Mouse (Mus musculus): ENCODE data around the gene 4930562C15Rik. TPM values are rescaled to one million over a fixed set of nuclear protein-coding genes. Genes with fewer than 3 reads are reported as not detected.
A peak's percentile ranks its signal among the peaks of the same experiment; 100 is the strongest.

The 4930562C15Rik gene
- polyA plus RNA-seq, 1 experiment, result 0.13 TPM

DNA sequence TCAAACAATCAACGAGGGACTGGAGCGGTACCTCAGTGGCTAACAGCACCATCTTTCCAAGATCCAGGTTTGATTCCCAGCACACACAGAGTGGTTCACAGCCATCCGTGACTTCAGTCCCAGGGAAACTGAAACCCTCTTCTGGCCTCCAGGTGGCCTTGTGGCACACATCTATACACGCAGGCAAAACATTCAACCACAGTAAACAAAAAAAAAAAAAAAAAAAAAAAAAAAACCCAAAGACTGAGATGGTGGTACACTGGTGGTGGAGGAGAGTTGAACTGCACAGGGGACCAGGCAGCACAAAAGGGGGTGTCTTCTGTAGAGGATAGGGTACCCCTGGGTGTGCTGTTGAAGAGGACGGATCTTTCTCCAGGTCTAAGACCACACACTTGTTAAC, 35.3 kb downstream of the 4930562C15Rik start:
- no peak for DNase-seq
- Histone ChIP-seq H3K27me3 (ENCODE audit: control insufficient read depth, insufficient read depth, low read length) (no peaks in the 10 kb centered on the region), H3K4me3 (ENCODE audit: control insufficient read depth, insufficient read depth, low read length) (no peak overlapping the region), H3K27ac (ENCODE audit: control insufficient read depth, insufficient read depth, low read length) (no peak overlapping the region), H3K36me3 (ENCODE audit: control insufficient read depth, insufficient read depth, low read length) (no peaks in the 10 kb centered on the region), H3K4me1 (replicated peaks; ENCODE audit: control insufficient read depth, insufficient read depth, low read length) (peaks cover 2% of the 10 kb centered on the region; the same call in 1 of the 2 replicates)
- TF ChIP-seq POLR2A (IDR thresholded peaks at IDR 0.05; ENCODE audit: control insufficient read depth, extremely low read depth, insufficient read depth, low read length, poor library complexity) (no peak), CTCF (IDR thresholded peaks at IDR 0.05; ENCODE audit: borderline replicate concordance, control insufficient read depth, extremely low read depth, insufficient read depth, low read length, poor library complexity) (no peak)
- 79% methylated on average over 5 of the region's 5 CpGs for WGBS

DNA sequence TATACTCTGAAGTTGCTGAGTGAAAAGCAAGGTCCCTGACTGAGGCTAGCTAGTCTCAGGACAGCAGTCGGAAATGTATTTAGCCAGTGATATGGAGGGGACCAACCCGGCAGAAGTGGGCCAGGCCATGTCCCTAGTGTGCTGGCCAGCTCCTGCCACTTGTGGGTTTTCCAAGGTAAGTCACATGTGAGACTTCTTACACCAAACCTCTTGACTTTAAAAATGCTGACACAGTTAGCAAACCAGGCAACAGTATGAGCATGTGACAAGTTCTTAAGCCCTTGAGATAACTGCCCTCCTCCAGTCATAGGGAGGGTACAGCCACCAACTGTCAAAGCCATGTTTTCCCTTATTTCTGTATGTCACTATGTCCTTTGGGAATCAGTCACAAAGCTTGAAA, 36.7 kb downstream of the 4930562C15Rik start:
- Histone ChIP-seq H3K4me3 (ENCODE audit: control insufficient read depth, insufficient read depth, low read length) (no peak overlapping the region), H3K27ac (ENCODE audit: control insufficient read depth, insufficient read depth, low read length) (no peak overlapping the region), H3K36me3 (ENCODE audit: control insufficient read depth, insufficient read depth, low read length) (no peaks in the 10 kb centered on the region), H3K27me3 (ENCODE audit: control insufficient read depth, insufficient read depth, low read length) (no peaks in the 10 kb centered on the region), H3K4me1 (replicated peaks; ENCODE audit: control insufficient read depth, insufficient read depth, low read length) (peaks cover 13% of the 10 kb centered on the region)
- DNase-seq, result no peak
- TF ChIP-seq CTCF (IDR thresholded peaks at IDR 0.05; ENCODE audit: borderline replicate concordance, control insufficient read depth, extremely low read depth, insufficient read depth, low read length, poor library complexity) (no peak), POLR2A (IDR thresholded peaks at IDR 0.05; ENCODE audit: control insufficient read depth, extremely low read depth, insufficient read depth, low read length, poor library complexity) (no peak)
- 96% methylated on average over 2 of the region's 2 CpGs for WGBS

DNA sequence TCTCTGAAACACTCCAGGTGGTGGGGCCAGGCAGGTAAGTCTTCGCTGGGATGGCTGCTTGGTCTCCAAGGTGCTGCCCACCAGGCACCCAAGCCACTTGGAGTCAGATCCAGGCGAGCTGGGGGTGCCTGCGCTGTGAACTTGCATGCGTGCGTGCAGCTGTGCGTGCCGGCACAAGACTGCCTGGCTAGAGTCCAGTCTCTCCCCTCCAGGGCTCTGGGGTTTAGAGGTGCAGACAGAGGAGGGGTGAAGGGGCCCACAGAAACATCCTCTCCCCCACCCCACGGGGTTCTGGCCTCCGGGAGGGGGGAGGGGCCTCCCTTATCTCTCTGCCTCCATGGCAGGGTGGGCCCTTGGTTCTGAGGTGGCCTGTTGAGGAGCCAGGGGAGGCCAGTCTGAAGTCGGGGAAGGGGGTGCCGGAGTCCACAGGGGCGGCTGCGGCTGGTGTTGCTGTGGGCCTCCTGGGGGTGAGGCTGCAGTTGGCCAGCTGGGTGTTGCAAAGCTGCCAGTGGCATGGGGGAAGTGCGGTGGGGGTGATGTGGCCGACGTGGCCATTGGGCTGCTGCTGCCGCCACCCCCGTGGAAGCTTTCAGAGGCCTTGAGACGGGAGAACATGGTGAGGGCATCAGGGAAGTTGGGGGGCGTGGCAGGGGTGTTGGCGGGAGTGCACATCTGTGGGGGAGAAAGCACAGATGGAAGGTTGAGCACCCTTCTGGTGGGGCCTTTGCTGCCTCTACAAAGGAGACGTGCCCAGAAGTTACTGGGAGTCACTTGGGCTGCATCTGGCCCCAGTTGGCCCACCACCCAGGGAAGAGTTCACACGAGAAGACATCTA, 40.2 kb downstream of the 4930562C15Rik start:
- H3K4me1 ChIP-seq (replicated peaks; ENCODE audit: control insufficient read depth, insufficient read depth, low read length), result peaks cover 26% of the 10 kb centered on the region
- TF ChIP-seq CTCF (IDR thresholded peaks at IDR 0.05; ENCODE audit: borderline replicate concordance, control insufficient read depth, extremely low read depth, insufficient read depth, low read length, poor library complexity) (no peak), POLR2A (IDR thresholded peaks at IDR 0.05; ENCODE audit: control insufficient read depth, extremely low read depth, insufficient read depth, low read length, poor library complexity) (no peak)
- H3K36me3 ChIP-seq (ENCODE audit: control insufficient read depth, insufficient read depth, low read length), result no peaks in the 10 kb centered on the region
- H3K4me3 ChIP-seq (ENCODE audit: control insufficient read depth, insufficient read depth, low read length), result no peak overlapping the region
- 67% methylated on average over 23 of the region's 23 CpGs for whole genome bisulfite sequencing
- DNase-seq, result no peak
- H3K27me3 ChIP-seq (ENCODE audit: control insufficient read depth, insufficient read depth, low read length), result no peaks in the 10 kb centered on the region
- no peak overlapping the region for H3K27ac ChIP-seq (ENCODE audit: control insufficient read depth, insufficient read depth, low read length)

GRCm38 (mm10) chr16:4876033-4876680, 40.9 kb downstream of the 4930562C15Rik start:
- H3K27ac ChIP-seq (ENCODE audit: control insufficient read depth, insufficient read depth, low read length), result no peak overlapping the region
- H3K4me1 ChIP-seq (replicated peaks; ENCODE audit: control insufficient read depth, insufficient read depth, low read length), result peaks cover 30% of the 10 kb centered on the region
- WGBS, result 75% methylated on average over 8 of the region's 8 CpGs
- H3K27me3 ChIP-seq (ENCODE audit: control insufficient read depth, insufficient read depth, low read length), result no peaks in the 10 kb centered on the region
- no peak overlapping the region for H3K4me3 ChIP-seq (ENCODE audit: control insufficient read depth, insufficient read depth, low read length)
- no peak for DNase-seq
- H3K36me3 ChIP-seq (ENCODE audit: control insufficient read depth, insufficient read depth, low read length), result no peaks in the 10 kb centered on the region
- no peak for TF ChIP-seq CTCF (IDR thresholded peaks at IDR 0.05; ENCODE audit: borderline replicate concordance, control insufficient read depth, extremely low read depth, insufficient read depth, low read length, poor library complexity)
- no peak for TF ChIP-seq POLR2A (IDR thresholded peaks at IDR 0.05; ENCODE audit: control insufficient read depth, extremely low read depth, insufficient read depth, low read length, poor library complexity)

GRCm38 (mm10) chr16:4877195-4877594, 42.0 kb downstream of the 4930562C15Rik start:
- no peak for TF ChIP-seq POLR2A (IDR thresholded peaks at IDR 0.05; ENCODE audit: control insufficient read depth, extremely low read depth, insufficient read depth, low read length, poor library complexity)
- TF ChIP-seq CTCF (IDR thresholded peaks at IDR 0.05; ENCODE audit: borderline replicate concordance, control insufficient read depth, extremely low read depth, insufficient read depth, low read length, poor library complexity), result no peak
- Histone ChIP-seq H3K27ac (ENCODE audit: control insufficient read depth, insufficient read depth, low read length) (no peak overlapping the region), H3K4me1 (replicated peaks; ENCODE audit: control insufficient read depth, insufficient read depth, low read length) (peaks cover 34% of the 10 kb centered on the region), H3K4me3 (ENCODE audit: control insufficient read depth, insufficient read depth, low read length) (no peak overlapping the region), H3K36me3 (ENCODE audit: control insufficient read depth, insufficient read depth, low read length) (no peaks in the 10 kb centered on the region), H3K27me3 (ENCODE audit: control insufficient read depth, insufficient read depth, low read length) (no peaks in the 10 kb centered on the region)
- DNase-seq, result no peak
- WGBS, result 56% methylated on average over 4 of the region's 4 CpGs

DNA sequence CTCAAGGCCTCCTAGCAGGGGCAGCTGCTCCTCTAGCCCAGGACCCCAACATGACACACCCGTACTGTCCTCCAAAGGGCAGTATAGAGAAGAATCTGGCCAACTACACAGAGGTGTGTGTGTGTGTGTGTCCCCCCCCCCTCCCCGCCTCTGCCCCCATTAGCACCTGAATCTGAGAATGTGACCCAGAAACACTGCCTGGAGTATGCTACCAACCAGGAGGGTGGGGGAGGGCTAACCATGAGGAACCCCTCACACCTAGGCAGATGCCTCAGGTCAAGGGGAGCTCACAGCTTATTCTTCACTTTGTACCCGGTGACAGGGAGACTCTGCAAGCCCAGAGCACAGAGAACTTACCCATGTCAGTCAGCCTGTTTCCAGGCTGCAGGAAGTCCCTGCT, 42.5 kb downstream of the 4930562C15Rik start:
- H3K27ac ChIP-seq (ENCODE audit: control insufficient read depth, insufficient read depth, low read length), result peak overlapping the region; percentile 92
- no peak for TF ChIP-seq POLR2A (IDR thresholded peaks at IDR 0.05; ENCODE audit: control insufficient read depth, extremely low read depth, insufficient read depth, low read length, poor library complexity)
- no peak for TF ChIP-seq CTCF (IDR thresholded peaks at IDR 0.05; ENCODE audit: borderline replicate concordance, control insufficient read depth, extremely low read depth, insufficient read depth, low read length, poor library complexity)
- H3K4me3 ChIP-seq (ENCODE audit: control insufficient read depth, insufficient read depth, low read length), result peak overlapping the region; percentile 30
- peaks cover 34% of the 10 kb centered on the region for H3K4me1 ChIP-seq (replicated peaks; ENCODE audit: control insufficient read depth, insufficient read depth, low read length)
- DNase-seq, result no peak
- WGBS, result 41% methylated on average over 3 of the region's 3 CpGs
- no peaks in the 10 kb centered on the region for H3K36me3 ChIP-seq (ENCODE audit: control insufficient read depth, insufficient read depth, low read length)
- no peaks in the 10 kb centered on the region for H3K27me3 ChIP-seq (ENCODE audit: control insufficient read depth, insufficient read depth, low read length)

All from thymus, adult 2 months (tissue).